Mouse (Mus musculus) right cerebral cortex, postnatal 36 days (tissue): ENCODE measurements around the gene Atp6v1g3.
A peak's percentile ranks its signal among the peaks of the same experiment; 100 is the strongest.

Experiments used
- DNase-seq, 2 experiments: peaks; one replicate each; pipeline ENCODE4 v3.0.0; 2022; ENCODE audit warnings: low spot score in 2 of 2, mixed read lengths in 1 of 2

Gene Atp6v1g3

DNA sequence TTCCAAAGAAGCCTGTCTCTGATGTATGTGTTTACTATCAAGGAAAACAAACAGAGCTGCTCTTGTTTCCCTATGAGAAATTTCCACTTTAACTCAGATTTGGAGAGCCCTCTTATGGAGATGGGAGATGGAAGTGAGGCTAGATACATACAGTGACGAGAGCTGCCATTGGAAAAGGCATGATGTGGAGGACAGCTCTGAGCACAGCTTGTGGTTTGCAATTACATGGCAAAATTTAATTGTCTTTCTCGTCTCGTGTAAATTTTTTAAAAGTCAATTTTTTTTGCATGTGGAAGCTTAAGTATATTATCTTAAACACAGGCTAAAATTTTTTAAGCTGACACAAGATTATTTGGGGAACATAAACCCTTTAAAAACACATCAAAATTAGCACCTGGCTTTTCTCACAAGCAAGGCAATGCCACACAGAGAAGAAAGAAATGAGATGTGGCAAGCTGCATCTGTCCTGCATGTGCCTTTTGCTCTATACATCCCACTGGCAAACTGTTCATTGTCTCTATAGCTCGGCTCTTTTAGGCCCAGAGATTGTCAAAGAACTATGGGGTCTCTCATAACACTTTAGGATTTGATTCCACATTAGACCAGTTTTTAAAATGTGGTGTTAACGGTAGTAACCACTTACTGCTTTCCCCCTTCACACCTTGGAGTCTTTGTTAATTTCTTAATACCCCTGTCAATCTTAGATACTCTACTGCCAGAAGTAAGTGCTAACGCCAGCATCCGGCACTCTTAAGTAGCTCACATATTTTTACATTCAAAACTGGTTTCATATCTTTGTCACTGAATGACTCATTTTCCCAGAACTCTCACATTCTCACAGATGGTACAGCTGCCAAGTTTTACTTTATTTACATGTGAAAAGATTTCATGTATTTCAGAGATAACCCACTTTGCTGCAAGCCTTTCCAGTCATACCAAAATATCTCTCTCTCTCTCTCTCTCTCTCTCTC, 16.2 kb downstream of the Atp6v1g3 start:
- DNase-seq, result peak in 1 of 2 experiments; percentile 22

DNA sequence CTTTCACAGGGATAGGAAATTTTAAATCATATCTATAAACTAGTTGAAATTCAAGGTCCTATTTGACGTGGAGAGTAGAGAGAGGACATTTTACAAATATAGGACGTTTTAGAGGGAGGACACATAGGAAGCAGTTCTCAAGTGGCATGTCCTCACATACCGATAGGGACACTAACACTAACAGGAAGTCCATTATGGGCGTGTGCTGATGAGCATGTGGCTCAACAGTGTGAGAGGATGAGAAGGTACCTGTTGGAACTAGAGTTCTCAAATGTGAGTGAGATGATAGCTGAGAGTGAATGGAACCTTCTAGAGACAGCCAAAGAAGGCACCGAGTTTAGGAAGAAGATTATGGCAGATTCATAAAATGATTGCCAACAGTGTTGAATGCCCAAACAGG, 17.9 kb downstream of the Atp6v1g3 start:
- DNase-seq, result no peak

DNA sequence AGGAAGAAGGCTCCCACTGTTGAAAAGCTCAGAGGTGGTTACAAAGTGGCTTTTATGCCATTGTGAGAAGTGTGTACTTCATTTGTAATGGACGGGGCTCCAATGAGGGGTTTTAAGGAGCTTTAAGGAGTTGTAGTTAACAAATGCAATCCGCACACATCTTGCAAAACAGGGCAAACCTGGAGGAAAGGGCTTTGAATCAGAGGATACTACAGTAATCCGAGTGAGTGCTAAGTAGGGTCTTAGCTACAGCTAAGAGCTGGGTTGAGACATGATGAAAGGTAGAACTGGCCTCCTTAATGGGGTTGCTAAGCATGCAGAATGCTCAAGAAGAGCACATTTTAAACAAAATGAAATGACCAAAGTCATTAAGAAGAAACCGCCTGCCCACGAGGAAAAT, 20.9 kb downstream of the Atp6v1g3 start:
- no peak for DNase-seq

DNA sequence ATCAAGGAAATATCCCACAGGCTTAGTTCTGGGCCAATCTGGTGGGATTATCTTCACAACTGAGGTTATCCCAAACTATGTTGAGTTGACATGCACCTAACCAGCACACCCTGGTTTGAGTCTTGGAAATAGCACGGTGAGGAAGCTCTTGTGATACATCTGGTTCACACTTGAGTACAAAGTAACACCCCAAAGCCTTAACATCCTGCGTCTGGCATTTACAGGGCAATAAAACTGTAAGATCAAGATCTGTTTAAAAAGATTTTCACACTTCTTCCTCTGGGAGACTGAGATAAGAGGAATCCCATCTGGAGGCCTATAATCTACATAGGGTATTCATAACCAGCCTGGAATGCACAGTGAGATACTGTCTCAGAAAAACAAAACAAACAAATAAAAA, 24.6 kb downstream of the Atp6v1g3 start:
- DNase-seq, result no peak

DNA sequence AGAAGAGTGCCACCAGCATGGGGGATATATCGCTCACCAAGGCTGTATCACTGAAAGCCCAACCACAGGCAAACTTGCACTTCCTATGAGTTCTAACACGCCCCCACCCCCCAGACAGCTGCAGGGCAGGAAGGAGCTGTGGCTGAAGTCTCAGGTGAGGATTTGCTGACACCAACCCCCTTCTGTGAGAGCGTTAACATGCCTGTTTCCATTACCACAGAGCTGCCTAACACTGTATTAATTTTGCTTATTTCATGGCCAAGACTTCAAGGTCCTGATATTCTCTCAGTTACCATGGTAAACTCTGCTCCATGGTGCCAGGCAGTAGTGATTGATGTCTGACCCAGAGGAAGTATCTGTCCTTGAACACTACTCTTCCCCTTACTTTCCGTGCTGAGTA, 26.0 kb downstream of the Atp6v1g3 start:
- no peak for DNase-seq

DNA sequence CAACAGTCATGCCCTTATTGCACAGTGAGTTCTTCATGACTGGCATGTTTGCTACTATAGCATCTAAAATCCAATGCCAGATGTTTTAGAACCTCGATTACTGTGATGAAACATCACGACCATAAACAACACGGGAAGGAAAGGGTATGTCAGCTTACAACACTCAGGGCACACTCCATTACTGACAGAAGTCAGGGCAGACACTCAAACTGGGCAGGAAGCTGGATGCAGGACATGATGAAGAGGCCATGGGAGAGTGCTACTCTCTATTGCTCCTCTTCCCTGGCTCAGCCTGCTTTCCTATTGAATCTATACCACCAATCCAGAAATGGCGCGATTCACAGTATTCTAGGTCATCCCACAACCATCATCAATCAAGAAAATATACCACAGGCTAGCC, 28.4 kb downstream of the Atp6v1g3 start:
- no peak for DNase-seq

DNA sequence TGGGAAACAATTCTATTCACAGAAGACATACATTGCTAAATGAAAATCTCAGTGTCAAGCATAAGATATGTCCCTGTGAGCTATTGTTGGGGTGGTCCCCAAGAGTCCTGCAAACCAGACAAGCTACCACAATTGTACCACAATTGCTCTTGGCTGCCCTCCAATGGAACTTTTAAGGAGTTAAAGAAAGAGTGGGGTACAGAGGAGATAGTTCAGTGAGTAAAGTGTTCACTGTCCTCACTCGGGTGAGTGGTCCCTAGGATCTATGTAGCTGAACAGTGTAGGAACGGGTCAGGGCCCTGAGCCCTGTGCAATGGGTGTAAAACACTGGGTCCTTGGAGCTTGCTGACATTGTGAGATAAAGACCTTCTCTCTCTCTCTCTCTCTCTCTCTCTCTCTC, 29.2 kb downstream of the Atp6v1g3 start:
- DNase-seq, result no peak

DNA sequence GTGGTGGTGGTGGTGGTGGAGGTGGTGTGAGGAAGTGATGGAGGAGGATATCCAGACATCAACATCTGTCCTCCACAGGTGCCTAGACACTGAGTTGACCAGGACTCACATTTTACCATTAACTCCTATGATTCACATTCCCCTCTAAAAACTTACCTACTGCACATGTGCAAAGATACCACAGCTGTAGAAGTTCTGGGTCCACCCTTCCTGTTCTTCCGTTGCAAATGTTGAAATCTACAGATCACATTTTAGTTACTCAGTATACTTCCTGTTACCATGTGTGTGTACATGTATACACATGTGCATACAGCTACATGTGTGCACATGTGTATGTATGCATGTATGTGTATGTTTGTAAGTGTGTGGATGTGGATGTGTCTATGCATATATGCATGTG, 29.8 kb downstream of the Atp6v1g3 start:
- no peak for DNase-seq

DNA sequence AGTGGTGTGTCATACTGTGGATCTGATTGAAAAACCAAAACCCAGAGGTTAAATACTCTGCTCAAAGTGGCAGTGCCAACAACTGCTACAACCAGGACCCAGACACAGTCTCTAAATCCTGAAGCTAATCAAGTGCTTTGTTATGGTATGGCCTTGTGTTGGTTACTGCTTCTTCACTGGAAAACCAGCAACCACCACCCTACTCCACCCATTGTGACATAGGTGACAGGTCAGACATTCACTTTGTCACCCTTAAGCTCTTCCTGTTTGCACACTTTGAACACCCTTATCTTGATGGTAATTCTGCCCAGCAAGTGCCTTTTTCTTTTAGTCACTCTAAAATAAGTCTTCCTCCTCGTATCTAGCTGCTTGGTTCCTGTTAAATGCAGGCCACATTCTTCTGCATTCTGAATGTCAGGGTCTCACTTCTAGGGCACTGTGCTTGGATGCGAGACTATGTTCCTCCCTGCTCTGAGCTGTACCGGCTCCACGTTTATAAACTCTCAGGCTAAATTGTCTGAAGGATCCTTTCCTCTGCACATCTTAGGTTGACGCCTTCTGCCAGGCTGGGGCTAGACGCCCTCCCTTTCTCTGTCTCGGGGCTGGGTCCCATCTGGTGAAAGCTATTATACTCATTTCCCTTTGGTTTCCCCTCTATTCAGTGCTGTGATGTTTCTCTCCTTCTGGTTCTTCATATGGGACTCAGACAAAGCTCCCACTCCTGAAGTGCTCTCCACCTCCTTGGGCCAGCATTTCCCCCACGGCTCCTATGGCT, 30.8 kb downstream of the Atp6v1g3 start:
- DNase-seq, result no peak

DNA sequence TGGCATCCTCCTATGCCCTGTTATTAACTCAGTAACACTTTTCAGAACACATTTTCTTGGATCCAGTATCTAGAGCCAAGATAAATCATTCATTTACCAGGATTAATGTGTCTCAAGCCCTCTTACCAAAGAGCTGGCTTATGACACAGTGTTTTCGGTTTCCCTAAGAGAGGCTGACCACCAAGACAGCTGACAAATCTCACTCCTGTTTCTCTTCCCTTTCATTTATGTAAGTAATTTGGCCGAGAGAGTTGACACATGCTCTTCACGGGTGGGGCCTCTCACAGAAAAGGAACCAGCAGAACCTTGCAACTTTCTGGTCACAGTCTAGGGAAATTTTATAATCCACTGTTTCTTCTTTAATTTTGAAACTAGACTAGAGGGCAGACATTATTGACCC, 49.1 kb downstream of the Atp6v1g3 start:
- no peak for DNase-seq

DNA sequence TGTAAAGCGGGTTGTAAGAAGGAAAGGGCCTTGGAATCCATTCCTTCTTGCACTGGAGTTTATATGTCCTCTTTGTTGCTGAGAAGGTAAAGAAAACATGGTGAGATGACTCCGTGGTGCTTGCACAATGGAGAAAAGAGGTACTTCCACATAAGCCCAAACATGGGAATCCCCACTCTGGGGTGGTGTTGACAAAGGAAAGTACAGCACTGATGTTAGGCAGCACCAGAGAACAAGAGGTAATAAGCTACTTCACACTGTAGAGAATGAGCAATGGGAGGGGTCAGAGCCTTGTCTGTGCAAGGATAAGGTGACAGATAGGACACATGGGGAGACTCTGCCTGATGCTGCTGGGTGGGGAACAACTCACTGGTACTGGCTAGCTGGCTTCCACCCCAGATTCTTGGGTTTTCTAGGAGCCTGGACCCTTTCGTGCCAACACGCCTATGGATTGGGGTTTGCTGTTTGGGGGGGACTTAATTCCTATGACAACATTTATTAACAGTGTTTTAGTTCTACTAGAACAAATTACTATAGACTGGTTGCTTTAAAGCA, 49.6 kb downstream of the Atp6v1g3 start:
- DNase-seq, result no peak

DNA sequence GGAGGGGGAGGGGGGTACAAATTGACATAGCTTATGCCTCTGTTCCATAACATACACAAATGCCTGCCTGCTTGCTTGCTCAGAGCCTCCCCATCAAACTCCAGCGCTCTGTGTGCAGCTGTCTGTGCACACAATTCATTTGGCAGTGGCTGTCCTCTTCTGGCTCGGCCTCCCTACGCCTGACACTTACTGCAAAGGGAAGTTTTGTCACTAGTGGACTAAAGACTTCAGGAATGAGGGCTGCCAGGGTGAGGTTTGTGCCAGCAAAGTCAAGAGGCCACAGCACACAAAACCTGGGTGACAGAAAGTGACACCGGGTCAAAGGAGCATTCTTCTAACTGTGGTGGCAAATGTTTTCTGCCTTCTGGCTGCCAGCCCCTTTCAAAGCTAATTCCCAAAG, 52.6 kb downstream of the Atp6v1g3 start:
- no peak for DNase-seq

DNA sequence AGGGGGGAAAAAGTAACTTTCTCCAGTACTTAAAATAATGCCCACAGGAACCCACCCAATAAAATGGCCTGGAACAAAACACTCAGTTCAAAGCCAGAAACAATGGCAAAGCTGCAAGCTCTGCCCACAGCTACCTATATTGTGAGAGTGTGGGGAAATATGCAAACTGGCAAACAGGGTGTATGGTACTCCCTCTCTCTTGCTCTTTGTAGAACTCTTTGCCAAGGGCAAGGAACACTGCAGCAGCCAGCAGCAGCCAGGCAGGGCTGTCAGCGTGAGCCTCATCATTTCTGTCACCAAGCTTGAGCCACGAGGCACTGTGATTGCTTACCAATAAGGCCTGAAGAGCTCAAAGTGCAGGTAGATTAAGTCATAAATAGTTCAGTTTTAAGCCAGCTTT, 53.0 kb downstream of the Atp6v1g3 start:
- no peak for DNase-seq

DNA sequence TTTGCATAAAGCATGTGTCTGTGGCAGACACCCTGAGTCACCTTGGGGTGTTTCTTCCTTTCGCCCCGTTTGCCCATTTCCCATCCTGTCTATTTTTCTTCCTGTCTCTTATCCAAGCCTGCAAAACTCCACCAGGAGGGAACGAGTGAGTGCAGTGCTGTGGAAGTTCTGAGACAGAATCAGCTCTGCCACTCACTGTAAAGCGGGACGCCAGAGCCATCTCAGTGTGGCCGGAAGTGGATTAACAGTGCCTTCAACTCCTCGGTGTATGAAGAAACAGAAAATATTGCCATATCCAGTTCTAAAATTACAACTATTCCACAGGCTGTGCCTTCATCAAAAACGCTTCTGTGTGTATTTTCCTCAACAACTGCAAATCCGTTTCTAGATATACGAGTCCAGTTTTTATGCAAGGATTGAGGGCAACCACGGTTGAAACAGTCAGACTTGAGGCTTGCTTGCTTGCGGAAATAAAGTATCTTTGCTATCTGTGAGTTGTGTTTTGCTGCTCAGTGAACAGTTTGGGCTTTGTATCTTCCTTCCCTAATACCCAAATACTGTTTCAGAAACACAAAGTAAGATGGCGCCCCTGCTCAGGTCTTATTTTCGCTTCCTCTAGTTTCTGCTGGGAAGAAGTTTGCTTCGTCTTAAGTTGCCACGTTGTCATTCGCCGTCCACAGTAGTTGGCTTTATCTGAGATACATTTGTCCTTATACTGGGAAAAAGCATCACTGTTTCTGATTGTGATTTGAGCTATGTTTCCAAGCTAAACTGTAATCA, 54.1 kb downstream of the Atp6v1g3 start:
- DNase-seq, result no peak

DNA sequence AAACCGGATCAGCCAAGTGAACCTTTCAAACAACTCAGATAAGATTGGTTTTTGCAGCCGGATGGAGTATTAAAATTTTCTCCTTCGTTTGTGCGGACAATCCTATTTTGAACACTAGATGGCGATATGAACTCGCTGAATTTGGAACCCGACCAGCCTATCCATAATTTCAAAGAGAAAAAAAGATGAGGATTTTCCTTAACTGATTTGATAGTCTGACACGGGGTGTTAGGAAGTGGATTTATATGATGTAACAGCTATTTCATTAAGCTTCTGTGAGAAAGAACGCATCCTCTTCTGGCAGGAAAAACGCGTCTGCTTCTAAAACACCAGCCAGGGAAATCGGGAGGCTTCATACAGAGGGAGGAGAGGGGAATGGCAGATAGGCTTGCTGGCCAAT, 54.8 kb downstream of the Atp6v1g3 start:
- DNase-seq, result no peak

DNA sequence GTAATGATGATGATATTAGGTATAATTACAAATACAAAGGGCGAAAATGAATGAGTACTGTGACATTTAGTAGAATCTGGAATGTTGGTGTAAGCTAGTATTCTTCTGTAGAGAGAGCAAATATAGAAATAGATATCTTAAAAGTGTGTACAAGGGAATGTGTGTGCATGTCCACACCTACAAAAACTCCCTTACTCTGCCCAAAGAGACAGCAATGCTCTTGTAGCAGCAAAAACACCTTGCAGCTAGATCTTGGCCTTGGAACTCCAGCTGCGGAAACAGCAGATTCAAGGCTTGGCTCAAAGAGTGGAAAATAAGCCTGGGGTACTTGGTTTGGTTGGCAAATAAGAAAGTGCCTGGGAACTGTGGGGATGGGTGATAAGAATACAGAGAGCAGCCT, 57.0 kb downstream of the Atp6v1g3 start:
- no peak for DNase-seq

DNA sequence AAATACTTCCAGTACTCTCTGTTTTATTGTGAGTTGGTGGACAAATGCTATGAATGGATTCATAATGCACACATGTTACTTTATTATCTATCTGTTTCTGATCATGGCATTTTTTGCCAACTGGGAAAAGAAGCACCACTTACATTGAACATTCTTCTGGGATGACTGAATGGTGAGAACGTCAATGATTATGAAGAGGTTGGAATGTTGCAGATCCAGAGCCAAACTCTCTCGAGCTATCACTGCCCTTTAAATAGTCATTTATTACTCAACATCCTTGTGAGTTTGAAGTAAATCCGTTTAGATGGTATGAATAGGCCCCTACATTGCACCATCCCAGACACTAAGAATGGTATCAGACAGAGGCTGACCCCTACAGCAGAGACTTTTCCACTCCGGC, 58.1 kb downstream of the Atp6v1g3 start:
- no peak for DNase-seq

DNA sequence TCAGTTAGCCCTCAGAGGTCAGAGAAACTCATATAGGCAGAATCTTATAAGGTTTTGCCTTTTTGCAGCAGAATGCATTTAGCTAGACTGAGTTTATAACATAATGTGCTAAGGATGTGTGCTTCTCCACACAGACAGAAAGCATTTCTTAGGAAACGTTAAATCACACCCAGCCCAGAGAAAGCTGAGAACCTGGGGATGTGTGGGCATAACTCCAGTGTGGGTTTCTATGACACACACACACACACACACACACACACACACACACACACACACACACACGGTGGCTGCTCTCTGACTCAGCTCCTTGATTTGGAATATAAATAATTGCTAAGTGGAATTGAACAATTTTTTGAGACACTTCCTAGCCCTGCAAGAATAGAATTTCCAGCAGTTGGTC, 61.2 kb downstream of the Atp6v1g3 start:
- DNase-seq, result peak; percentile 31 to 32

DNA sequence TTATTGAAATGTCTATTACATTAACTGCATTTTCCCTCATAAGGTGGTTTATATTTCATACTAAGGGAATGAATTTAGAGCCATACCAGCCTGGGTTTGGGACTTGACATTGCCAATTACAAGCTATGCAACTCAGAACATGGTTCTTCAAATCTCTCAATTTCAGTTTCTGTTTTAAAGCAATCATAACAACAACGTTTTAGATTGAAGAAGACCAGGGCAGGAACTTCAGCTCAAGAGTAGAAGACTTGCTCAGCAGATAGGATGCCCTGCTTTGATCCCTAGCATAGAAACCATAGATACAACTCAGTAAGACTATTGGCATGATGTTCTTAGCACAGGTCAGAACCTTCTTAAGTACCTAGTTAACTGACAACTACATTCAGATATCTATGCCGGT, 63.9 kb downstream of the Atp6v1g3 start:
- no peak for DNase-seq
